Mouse (Mus musculus): ENCODE data around the gene Traf1.

The Traf1 gene

DNA sequence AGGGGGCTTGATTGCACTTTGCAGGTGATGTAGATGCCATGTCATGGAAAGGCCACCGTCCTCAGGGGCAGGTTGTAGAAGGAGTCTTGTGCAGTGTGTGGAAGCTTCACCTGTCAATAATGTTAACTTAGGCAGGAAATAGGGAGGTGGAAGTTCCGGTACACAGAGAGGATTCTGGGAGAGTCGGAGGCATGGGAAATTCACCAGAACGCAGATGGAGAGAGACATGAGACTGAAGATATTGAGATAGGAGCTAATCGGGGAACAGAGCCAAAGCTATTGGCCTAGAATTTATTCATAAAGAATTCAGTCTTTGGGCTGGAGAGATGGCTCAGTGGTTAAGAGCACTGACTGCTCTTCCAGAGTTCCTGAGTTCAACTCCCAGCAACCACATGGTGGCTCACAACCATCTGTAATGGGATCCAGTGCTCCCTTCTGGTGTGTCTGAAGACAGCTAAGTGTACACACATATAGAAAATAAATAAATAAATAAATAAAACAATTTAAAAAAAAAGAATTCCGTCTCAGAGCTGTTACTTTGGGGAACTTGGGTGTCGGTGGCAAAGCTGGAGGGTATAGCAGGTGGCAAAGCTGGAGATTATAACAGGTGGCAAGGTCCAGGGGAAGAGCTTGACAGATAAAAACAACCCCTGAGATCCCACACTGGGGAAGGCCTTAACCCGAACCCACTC, 4.8 kb upstream of the Traf1 start:
- DNase-seq: no peak

DNA sequence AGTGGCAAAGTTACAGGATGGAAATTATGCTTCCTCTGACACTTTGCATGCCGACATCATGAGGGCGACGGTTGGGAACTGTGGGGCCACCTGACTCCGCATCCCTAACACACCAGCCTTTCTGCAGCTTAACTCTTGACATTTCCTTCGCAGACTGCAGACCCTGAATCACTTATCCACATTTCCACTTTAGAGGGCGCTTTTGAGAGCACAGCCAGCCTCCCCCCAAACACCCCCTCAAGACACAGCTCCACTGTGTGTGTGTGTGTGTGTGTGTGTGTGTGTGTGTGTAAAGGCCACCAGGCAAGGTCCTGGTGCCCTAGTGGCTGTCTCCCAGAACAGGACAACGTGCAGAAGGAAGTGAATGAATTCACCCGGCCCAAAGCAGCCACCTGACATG, 4.2 kb upstream of the Traf1 start:
- peak; percentile 51 for DNase-seq

DNA sequence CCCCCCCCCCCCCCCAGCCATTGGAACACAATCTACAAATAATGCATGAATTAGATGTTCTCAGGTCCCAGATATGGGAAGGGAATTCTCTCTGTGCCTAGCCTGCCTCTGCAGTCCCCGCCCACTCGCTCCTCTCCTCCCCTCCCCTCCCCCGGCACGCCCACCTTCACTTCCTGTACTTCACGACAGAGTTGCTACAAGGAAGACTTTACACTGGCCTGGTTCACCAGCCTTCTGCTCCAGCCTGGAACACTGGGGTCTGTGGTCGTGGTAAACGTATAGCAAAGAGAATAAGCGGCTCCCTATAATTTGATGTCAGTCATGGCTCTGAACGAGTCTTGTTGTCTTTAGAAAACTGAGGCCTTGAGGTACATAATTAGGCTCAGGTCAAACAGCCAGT, 3.7 kb upstream of the Traf1 start:
- DNase-seq: peak; percentile 88

DNA sequence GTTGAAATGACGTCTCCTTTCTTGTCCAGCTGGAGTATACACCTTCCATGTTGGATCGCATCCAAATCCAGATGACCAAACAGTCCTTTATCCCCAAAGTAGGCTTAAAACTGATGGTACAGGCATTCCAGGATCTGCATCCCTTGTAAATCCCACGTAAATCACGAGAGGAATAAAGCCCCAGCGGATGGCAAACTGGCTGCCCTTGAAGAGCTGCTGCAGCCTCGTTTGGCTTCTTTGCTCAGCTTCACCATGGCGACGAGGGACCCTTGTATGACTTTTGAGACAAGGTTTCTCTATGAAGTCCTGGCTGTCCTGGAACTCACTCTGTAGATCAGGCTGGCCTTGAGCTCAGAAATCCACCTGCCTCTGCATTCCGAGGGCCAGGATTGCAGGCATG, 3.1 kb upstream of the Traf1 start:
- no peak for DNase-seq

DNA sequence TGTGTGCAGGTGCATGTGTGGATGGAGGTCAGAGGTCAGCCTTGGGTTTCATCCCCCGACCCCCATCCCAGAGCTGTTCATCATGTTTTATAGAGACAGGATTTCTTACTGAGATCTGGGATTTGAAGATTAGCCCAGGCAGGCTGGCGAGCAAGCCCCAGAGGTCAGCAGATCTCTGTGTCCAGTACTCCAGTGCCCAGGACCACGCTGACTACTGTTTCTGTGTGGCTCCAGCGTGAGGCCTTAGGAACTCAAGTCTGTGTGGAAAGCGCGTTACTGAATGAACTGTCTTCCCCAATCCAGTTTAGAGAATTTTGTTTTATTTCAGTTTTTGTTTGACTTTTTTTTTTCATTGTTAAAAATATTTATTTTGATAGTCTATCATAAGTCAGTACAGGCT, 2.7 kb upstream of the Traf1 start:
- DNase-seq: peak; percentile 30

DNA sequence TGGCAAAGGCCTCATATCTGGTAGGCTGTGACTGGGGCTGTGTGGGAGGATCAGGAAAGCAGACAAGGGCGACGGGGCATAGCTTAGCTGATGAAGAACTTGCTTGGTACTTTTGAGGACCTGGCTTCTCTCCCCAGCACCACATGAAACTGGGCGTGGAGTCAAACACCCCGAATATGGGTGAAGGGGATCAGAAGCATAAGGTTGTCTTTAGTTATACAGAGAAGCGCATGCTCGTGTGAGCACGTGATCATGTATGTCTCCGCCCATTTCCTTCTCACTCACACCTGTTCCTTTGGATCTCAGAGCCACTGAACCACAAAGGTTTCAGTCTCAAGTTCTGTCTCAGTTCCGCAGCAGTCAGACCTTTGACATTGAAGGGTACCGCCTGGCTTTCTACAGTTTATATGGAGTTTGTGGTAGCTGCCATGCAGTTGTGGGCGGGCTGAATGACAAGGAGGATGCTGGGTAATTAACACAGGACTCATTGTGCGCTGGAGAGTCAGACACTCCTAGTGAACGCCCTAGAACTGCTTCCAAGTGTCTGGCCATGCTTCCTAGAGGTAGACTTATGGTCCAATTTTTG, 1.9 kb upstream of the Traf1 start:
- peak; percentile 86 for DNase-seq

DNA sequence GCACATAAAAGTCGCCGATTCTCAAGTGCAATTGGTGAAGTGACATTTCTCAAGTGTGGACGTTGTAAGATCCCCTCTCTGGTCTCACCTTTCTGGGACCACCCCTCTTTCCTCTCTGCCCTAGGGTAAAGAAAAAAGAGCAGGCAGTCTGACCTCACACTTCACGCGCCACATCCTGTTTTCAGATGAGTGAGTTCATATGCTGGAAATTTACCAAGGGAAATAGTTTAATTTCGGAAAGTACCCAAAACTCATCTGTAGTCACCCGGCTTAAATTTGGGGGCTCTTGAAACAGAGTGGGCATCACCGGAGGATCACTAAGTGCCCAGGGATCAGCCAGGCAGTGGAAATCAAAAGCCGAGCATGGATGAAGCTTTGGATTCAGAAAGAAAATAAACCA, 1.3 kb upstream of the Traf1 start:
- DNase-seq: peak; percentile 76

DNA sequence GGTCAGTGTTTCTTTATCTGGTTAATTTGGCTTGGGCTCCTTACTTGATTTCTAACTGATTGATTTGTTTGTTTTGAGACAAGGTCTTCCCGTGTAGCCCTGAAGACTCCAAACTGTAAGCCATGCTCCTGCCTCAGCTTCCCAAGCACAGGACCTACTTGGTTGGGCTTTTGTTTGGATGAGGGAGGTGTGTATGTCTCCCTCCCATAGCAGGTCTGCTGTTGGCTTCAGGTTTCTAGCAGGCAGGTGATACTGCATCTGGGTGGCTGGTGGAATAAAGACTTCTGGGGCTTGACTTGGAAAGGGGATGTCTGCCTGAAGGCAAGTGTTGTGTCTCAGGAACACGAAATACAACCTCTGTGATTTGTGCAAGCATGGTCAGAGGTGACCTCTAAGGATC, 639 bp upstream of the Traf1 start:
- DNase-seq: no peak

DNA sequence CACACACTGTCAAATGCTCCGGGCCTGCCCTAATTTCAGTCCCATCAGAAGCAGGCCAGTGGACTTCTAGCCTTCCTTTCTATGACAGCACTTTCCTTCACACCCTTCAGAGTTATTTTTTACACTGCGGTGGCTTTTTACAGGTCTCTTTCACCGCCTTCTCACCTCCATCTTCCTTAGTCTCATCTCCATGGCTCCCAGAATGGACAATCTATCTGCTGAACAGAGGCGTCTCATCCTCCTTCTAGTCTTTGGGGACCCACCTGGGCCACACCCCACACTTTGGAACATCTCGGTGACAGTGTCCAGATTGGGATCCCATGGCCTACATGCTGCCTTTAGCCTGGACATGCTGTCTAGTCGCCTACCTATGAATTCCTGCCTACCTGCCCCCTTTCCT, 606 bp downstream of the Traf1 start:
- no peak for DNase-seq

DNA sequence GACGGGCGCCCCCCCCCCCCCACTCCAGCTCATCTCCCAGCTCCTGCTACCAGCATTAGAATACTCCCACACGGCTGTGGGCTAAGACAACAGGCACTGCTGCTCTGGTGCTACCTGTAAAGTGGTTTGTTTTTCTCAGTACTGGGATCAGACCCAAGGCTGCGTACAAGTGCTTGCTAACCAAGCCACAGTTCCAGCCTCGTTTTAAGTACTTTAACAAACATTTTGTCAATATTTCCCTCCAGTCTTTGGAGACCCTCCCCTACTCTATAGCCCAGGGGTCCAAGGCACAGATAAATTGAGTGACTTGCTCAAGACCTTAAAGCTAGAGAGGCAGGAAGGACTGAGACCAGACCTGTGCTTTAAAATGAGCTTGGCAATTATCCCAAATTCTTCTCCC, 1.1 kb downstream of the Traf1 start:
- no peak for DNase-seq

DNA sequence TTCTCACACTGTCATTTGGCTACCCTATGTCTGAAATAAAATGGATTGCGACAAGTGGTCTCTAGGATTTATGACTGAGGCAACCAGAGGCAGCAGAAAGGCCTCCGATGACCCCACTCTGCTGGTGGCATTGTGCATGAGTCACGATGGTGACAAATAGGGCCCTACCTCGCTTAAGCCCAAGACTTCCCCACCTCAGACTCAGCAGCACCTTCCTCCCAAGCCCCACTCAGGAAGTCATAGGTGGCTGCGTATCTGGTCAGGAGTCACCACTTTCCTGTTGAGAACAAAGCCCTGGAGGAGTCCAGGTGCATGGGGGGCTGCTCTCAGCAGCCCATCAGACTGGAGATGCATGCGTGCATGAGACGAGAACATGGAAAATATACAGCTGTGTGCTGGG, 3.0 kb downstream of the Traf1 start:
- peak; percentile 69 for DNase-seq

DNA sequence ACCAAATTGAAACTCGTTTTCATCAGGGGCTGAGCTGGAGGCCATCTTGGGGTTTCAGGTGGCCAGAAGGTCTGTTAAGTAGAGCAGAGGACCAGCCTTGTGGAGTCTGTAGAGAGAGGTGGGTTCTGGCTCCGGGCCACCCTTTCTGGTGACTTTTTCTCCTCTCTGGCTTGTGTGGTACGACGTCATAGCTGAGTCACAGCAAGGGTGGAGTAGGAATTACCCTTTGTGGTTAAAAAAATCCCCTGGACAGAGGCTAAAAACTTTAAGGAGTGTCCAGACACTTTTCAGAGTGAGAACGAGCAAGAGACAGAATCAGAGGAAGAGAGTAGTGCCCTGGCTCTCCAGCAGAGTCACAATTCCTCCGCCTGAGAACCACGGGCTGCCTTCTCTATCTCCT, 3.5 kb downstream of the Traf1 start:
- no peak for DNase-seq

DNA sequence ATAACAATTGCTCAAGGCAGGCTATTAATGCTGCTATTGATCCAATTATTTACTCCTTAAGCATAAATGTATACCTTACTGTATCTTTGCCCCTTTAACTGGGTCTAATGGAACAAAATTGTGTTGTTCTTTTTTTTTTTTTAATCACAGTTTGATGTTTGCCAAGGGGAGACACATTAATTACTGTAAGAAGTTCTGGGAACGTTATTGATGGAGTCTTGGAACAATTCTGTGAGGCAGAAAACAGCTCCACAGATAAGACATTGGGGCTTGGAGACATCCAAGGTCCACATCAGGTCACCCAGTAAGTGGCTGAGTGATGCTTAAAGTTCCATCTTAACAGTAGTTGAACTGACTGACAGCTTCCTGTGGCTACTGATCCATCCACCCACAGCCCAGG, 4.2 kb downstream of the Traf1 start:
- DNase-seq: no peak

DNA sequence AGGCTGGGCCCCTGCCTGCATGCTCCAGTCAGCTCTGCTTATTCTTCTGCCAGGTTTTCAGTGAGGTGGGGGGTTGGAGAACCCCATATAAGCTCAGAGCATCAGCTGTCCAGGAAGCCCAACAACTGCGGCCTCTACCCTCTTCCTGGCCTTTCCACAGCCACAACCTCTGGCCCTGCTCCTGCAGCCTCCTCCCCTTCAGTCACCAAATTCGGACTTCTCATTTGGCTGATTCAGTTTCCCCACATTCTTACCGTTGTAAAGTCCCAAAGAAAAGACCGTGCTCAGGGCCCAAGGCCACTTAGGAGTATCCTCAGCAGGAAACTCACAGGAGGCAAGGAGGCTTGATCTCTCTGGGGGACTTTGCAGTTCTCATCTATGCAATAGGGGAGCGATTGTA, 4.6 kb downstream of the Traf1 start:
- no peak for DNase-seq

DNA sequence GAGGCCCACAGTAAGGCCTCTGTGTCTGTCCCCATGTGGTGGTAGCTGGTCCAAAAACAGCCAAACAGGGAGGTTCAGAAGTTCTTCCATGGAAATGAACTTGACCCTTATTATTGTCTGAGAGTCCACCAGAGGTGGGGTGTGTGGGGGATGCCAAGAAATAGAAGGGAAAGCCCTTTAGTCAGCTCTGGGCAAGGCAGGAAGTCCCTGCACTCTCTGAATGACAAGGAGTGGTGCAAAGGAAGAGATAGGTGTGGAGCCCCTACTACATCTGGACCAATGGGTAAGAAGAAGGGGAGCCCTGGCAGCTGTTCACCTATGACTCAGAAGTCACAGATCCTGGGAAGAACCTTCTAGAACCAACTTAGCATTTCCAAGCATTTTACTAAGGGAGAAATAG, 7.2 kb downstream of the Traf1 start:
- no peak for DNase-seq

DNA sequence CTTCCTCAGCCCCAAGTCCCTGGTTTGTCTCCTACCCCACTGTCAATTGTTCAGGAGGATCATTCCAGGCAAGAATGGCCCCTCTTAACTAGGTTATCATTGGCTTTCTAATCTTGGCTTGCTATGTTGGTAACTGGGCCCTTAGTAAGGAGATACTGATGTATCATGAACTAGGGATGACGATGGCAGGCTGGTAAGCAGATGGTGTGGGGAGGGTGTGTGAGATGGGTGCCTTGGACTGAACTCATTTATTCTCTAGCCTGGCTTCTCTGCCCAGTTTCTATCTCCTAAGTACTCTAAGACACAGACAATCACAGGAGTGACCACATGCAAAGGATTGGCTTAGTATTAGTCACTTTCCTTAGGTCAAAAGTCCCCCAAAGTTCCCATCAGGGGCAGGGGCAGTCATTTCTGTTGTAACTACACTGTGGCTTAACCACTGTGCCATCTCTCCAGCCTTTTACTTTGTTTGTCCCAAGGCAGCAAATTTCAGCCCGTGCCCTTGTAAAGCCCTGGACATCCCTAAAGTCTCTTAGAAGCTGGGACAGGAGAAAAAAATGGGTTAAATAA, 7.9 kb downstream of the Traf1 start:
- DNase-seq: no peak

DNA sequence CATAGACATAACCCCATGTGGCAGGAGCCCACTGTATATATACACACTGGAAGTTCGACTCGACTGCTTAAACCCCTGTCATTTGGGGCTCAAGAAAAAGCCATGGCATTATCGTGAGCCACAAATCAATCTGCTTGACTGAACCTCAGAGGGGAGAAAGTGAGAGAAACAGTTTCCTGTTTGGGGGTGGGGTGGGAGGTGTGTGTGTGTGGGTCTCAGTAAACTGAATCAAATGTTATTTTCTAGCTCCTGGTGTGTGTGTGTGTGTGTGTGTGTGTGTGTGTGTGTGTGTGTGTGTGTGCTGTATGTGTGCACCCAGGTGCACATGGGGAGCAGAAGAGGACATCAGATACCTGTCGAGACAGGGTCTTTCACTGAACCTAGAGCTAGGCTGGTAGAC, 8.6 kb downstream of the Traf1 start:
- DNase-seq: no peak

DNA sequence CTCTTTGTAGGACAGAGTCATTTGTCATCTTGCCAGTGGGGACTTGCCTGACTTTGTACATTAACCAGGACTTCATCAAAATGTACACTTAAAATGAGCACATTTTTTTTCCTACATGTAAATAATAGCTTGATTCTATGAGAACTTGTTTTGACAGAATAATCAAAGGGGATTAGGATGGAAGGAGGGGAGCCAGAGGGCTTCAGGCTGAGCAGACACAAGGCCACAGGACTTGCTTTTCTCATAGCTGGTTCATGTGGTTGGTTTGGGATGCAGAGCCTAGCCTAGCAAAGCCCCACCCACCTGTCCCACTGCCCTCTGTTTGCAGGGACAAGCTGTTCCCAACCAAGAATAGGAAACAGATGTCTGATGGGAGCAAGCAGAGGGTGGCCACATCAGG, 10.1 kb downstream of the Traf1 start:
- DNase-seq: no peak

DNA sequence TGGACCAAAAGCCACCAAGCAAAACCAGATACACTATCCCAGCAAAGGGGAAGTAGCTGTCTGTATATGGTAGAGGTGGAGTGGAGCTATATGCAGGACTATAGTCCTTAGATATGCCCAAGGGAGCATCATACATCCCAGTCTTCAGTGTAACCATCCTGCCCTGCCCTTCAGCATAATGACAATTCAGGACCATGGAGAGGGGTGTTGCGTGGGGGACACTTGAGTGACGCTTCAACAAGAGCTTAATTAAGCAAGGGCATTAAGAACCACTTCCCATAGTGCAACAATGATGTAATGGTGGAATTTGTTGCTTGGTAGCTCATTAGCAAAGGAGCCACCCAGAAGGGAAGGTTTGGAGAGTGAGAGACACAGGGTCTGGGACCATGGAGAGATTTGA, 12.9 kb downstream of the Traf1 start:
- DNase-seq: no peak

DNA sequence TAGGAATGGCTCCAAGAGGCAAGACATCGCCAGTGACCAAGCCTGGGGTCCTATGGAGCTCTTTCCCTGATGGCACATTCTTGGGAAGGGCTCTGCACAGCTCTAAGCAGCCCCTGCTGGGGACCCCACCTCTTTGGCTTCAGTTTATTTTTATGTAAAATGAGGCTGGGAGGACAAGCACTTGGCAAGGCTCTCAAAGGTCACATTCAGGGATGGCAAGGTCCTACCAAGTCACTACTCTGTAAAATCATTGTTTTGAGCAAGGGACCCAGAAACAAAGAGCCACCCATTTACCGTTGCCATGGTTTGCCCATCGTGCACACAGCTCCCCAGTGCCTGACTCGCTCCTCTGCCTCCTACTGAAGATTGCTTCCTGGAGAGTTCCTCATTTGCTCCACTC, 15.5 kb downstream of the Traf1 start:
- DNase-seq: no peak

DNA sequence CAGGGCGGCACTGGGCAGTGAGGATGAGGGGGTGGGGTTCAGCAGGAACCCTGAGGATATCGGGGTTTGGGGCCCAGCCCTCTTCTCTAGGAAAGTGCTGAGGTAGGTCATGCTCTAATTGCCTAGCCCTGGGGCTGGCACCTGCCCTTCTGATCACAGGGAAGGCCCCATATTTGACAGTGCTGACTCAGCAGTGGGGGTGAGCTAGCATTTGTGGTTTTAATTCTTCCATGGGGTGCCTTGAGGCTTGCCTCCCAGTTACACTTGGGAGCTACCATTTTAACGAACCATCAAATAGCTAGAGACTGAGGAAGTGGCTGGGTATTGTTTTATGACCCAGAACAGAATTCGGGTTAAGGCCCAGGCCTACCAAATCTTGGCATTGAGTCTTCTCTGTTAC, 16.0 kb downstream of the Traf1 start:
- peak; percentile 6 for DNase-seq

DNA sequence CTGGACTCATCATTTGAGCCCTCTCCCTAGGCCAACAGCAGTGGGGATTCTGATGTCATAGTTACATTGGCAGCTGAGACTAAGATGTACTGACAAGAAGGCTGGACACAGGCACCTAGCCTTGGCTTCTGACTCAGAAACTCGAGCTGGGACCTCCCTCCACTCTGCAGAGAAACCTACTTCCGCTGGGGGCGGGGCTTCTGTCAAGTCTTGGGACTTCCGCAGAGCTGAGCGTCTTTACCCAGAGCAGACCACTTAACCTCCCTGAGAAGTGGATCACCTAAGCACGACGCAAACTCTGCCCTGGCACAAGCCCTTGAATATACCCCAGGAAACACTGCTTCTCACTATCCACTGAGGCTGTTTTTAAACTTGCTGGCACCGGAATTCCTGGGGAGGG, 16.8 kb downstream of the Traf1 start:
- peak; percentile 92 for DNase-seq

DNA sequence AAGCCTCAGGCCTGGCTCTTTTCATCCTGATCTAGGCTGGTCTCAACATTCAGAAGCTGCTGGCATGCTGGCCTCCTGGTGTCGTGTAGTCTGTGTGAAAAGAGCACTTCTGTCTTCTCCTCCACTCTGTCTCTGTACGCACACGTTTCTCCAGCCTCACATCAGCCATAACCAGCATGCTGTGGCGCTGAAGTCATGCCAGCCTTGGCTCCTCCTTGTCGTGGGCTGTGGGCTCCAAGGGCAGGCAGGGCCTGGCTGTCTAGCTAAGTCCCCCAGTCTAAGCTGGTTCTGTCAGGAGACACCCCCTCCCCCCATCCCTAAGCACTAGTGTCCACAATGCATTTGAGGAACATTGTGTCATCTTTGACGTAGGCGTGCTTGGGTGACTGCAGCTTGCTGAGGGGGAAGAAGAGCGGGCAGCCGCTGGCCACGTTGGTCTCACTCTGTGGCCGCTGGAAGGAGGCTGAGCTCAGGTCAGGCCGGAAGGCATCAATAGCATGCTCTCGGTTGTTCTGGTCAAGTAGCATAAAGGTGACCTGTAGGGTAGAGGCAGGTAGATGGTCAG, 17.9 kb downstream of the Traf1 start:
- no peak for DNase-seq

DNA sequence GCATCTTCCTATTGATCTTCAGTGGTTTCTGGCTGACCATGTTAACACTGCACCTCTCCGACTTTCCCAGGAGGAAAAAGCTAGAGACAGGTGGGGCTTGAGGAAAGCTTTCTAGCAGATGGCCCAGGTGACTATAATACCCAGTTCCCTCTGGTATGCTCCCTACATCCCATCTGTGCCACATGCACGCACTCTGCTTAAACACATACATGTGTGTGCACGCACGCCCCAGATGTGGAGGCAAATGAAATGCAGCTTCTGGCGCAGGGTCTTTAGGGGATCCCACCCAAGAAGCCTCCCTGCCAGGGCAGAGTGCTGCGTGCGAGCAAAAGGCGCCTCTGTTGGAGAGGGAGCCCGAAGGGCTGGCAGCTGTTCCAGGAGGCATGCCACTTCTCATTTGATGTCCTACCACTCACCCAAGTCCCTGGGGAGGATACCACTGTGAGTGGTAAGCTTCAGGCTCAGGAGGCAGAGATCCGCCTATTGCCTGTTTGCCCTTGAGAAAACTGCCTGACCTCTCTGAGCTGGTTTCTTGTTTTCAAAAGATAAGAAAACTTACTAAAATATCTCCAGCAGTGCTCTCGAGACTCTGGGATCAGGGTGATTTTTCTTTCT, 20.4 kb downstream of the Traf1 start:
- DNase-seq: no peak
